9 mouse cellular contexts compared by ENCODE assay signal in the genomic region with DNA sequence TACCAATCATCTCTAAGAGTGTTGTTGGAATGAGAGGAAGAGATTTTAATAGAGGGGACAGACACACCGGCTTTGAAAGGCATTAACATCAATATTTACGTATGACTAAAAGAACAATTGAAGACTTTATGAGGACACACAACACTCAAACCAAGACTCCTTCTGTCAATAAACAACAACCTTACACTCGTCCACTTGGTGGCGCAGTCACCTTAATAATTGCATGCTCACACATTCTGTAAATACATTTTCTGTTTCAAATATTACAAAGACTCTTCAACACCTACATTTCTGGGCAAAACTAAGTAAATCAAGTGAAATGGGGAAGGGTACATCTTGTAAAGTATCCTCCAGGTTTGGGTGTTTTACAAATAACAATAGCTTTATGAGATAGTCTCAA. TPM values are rescaled to one million over a fixed set of nuclear protein-coding genes. Genes with fewer than 3 reads are reported as not detected.
DNase-seq lines count a peak whose midpoint lies in the region; ATAC-seq and TF ChIP-seq lines count a peak whose summit lies in the region.
"Had no signal": no experiment of that assay in that cellular context is flagged by ENCODE, and none has a peak within 500 bp of the region (broad histone marks: within the 10 kb centered on the region; RNA-seq: fewer than 3 reads in every experiment).

No protein-coding gene starts in this region.

- TF ChIP-seq POLR2A in heart, adult 2 months (IDR thresholded peaks at IDR 0.05; ENCODE audit: insufficient read depth, low read depth, low read length) = no peak

- no peaks in the 10 kb centered on the region for H3K36me3 ChIP-seq in heart, adult 2 months (ENCODE audit: control insufficient read depth, insufficient read depth, low read length)
- H3K36me3 ChIP-seq in heart, embryonic 11.5 days (ENCODE audit: control insufficient read depth, insufficient read depth, low read length) = no peaks in the 10 kb centered on the region
- no peaks in the 10 kb centered on the region for H3K36me3 ChIP-seq in embryonic facial prominence, embryonic 10.5 days (replicated peaks)
- H3K36me3 ChIP-seq in lung, embryonic 14.5 days (ENCODE audit: insufficient read depth) = no peaks in the 10 kb centered on the region
- H3K36me3 ChIP-seq: lung, embryonic 15.5 days had no signal

- peak; percentile 85 for TF ChIP-seq CTCF in heart, adult 2 months (IDR thresholded peaks at IDR 0.05)
- TF ChIP-seq CTCF in lung, embryonic 14.5 days (IDR thresholded peaks at IDR 0.05; ENCODE audit: low read depth) = peak; percentile 76

- DNase-seq in heart, adult 2 months = peak in 1 of 2 experiments; percentile 43
- DNase-seq in A20 (ENCODE audit: low read depth, low spot score) = peak; percentile 56
- peak; percentile 70 for DNase-seq in adrenal gland, postnatal 14 days
- DNase-seq in embryonic facial prominence, embryonic 10.5 days (ENCODE audit: low spot score) = peak; percentile 28
- DNase-seq in kidney, postnatal 25 days = peak; percentile 37 to 82
- peak; percentile 89 for DNase-seq in lung, embryonic 14.5 days
- peak; percentile 13 to 65 for DNase-seq in spleen, postnatal 10 days (ENCODE audit: low spot score in 2 of 2)

- WGBS in heart, adult 2 months = 10% methylated on average over 4 of the region's 4 CpGs
- WGBS in heart, embryonic 11.5 days (ENCODE audit: insufficient replicate concordance) = 17% methylated on average over 4 of the region's 4 CpGs
- 30% methylated on average over 4 of the region's 4 CpGs for WGBS in embryonic facial prominence, embryonic 10.5 days
- 15% methylated on average over 4 of the region's 4 CpGs for WGBS in lung, embryonic 14.5 days

- H3K9me3 ChIP-seq in heart, embryonic 11.5 days (replicated peaks; ENCODE audit: control insufficient read depth, low read length) = no peaks in the 10 kb centered on the region
- no peaks in the 10 kb centered on the region for H3K9me3 ChIP-seq in embryonic facial prominence, embryonic 10.5 days
- H3K9me3 ChIP-seq in lung, embryonic 14.5 days (ENCODE audit: low read depth, low read length) = no peaks in the 10 kb centered on the region
- H3K9me3 ChIP-seq: lung, embryonic 15.5 days had no signal

- no peaks in the 10 kb centered on the region for H3K27me3 ChIP-seq in heart, adult 2 months (ENCODE audit: control insufficient read depth, insufficient read depth, low read length)
- H3K27me3 ChIP-seq in heart, embryonic 11.5 days (ENCODE audit: control insufficient read depth, insufficient read depth, low read length) = no peaks in the 10 kb centered on the region
- H3K27me3 ChIP-seq in embryonic facial prominence, embryonic 10.5 days (replicated peaks; ENCODE audit: low read depth, poor library complexity, severe bottlenecking) = no peaks in the 10 kb centered on the region
- no peaks in the 10 kb centered on the region for H3K27me3 ChIP-seq in lung, embryonic 14.5 days (ENCODE audit: insufficient read depth, low read length)
- H3K27me3 ChIP-seq: lung, embryonic 15.5 days had no signal

- no peak for TF ChIP-seq EP300 in heart, adult 2 months (IDR thresholded peaks at IDR 0.05; ENCODE audit: insufficient read depth, low read depth, low read length)

- no peak overlapping the region for H3K4me3 ChIP-seq in heart, adult 2 months
- H3K4me3 ChIP-seq in heart, embryonic 11.5 days (ENCODE audit: low read depth, low read length) = no peak overlapping the region
- H3K4me3 ChIP-seq in embryonic facial prominence, embryonic 10.5 days = no peak overlapping the region
- no peak overlapping the region for H3K4me3 ChIP-seq in lung, embryonic 14.5 days (ENCODE audit: low read depth, low read length)
- H3K4me3 ChIP-seq: lung, embryonic 15.5 days had no signal

- intact Hi-C loops in heart, adult 2 months (cut with DNase I) = loop anchor here (1.0 to 10.0 kb wide), 3 partner anchors 125 to 781 kb away; no protein-coding TSS in a partner anchor

- no peaks in the 10 kb centered on the region for H3K79me2 ChIP-seq in heart, adult 2 months (replicated peaks; ENCODE audit: control insufficient read depth, insufficient read depth, low read length)

- H3K4me2 ChIP-seq in heart, embryonic 11.5 days = no peak overlapping the region
- no peak overlapping the region for H3K4me2 ChIP-seq in lung, embryonic 14.5 days
- H3K4me2 ChIP-seq: lung, embryonic 15.5 days had no signal

- no peak for ATAC-seq in heart, embryonic 11.5 days (replicated peaks; ENCODE audit: insufficient number of reproducible peaks, low FRiP score, low TSS enrichment)
- peak; percentile 49; the same call in 1 of the 2 replicates for ATAC-seq in lung, embryonic 14.5 days (ENCODE audit: insufficient read depth)

- no peak overlapping the region for H3K9ac ChIP-seq in heart, adult 2 months (ENCODE audit: low read depth, low read length)
- H3K9ac ChIP-seq in heart, embryonic 11.5 days (ENCODE audit: low read depth, low read length) = no peak overlapping the region
- no peak overlapping the region for H3K9ac ChIP-seq in lung, embryonic 14.5 days
- H3K9ac ChIP-seq: lung, embryonic 15.5 days had no signal

- H3K27ac ChIP-seq in heart, adult 2 months = no peak overlapping the region
- H3K27ac ChIP-seq in heart, embryonic 11.5 days (ENCODE audit: low read depth, low read length) = no peak overlapping the region
- H3K27ac ChIP-seq in embryonic facial prominence, embryonic 10.5 days (replicated peaks) = no peak overlapping the region
- no peak overlapping the region for H3K27ac ChIP-seq in lung, embryonic 14.5 days (ENCODE audit: low read depth)
- H3K27ac ChIP-seq: lung, embryonic 15.5 days had no signal

- no peaks in the 10 kb centered on the region for H3K4me1 ChIP-seq in heart, adult 2 months (ENCODE audit: control insufficient read depth, insufficient read depth, low read length)
- H3K4me1 ChIP-seq in heart, embryonic 11.5 days (ENCODE audit: control insufficient read depth, insufficient read depth, low read length) = no peaks in the 10 kb centered on the region
- no peaks in the 10 kb centered on the region for H3K4me1 ChIP-seq in embryonic facial prominence, embryonic 10.5 days
- H3K4me1 ChIP-seq in lung, embryonic 14.5 days (ENCODE audit: insufficient read depth) = no peaks in the 10 kb centered on the region
- H3K4me1 ChIP-seq: lung, embryonic 15.5 days had no signal

RNA-seq across cellular contexts. Expression of gene Hao1, which starts 4.4 kb away (rescaled TPM):
- total RNA-seq in heart, adult 2 months (2021) = not detected
- not detected in 2 replicates for polyA plus RNA-seq in heart, adult 2 months (2012; rRNA removed)
- polyA plus RNA-seq in heart, embryonic 11.5 days (2014; fragmentation: Nextera tagmentation; extraction: Ambion mirVana) = not detected in 2 replicates
- 1.5 and 22.1 TPM in 2 replicates for total RNA-seq in adrenal gland, postnatal 14 days (2021)
- not detected in 2 replicates for polyA plus RNA-seq in embryonic facial prominence, embryonic 10.5 days (2016; fragmentation: Nextera tagmentation; extraction: Ambion mirVana)
- not detected in 2 replicates for polyA plus RNA-seq in lung, embryonic 14.5 days (2014; fragmentation: Nextera tagmentation; extraction: Ambion mirVana)
- polyA plus RNA-seq: lung, embryonic 15.5 days had no signal
